Mouse (Mus musculus) embryonic facial prominence, embryonic 12.5 days (tissue): ENCODE data around the gene Irgc1. TPM values are rescaled to one million over a fixed set of nuclear protein-coding genes. Genes with fewer than 3 reads are reported as not detected.

Experiments used
- ATAC-seq: fragments of 200-750 bp; cut with Nextera tagmentation; 2 replicates; pipeline ENCODE4 v1.8.0; 2017; ENCODE audit not compliant: insufficient number of reproducible peaks, insufficient read depth, low FRiP score, low TSS enrichment
- H3K27ac ChIP-seq: fragments of 300-500 bp; sonication (generic); 2 replicates; pipeline ENCODE4 v1.5.1; 2016; ENCODE audit warnings: mild to moderate bottlenecking
- H3K27me3 ChIP-seq: fragments of 300-500 bp; sonication (generic); 2 replicates; pipeline ENCODE4 v1.6.1; 2016; ENCODE audit warnings: mild to moderate bottlenecking, moderate library complexity
- H3K36me3 ChIP-seq: fragments of 300-500 bp; sonication (generic); 2 replicates; pipeline ENCODE4 v1.6.1; 2016; ENCODE audit warnings: mild to moderate bottlenecking
- H3K4me1 ChIP-seq: fragments of 300-500 bp; sonication (generic); 2 replicates; pipeline ENCODE4 v1.6.1; 2016
- H3K4me2 ChIP-seq: fragments of 300-500 bp; sonication (generic); replicated peaks from 2 replicates; pipeline ENCODE4 v1.6.1; 2016; ENCODE audit warnings: mild to moderate bottlenecking, moderate library complexity
- H3K4me3 ChIP-seq: fragments of 300-500 bp; sonication (generic); 2 replicates; pipeline ENCODE4 v1.5.1; 2016; ENCODE audit warnings: mild to moderate bottlenecking
- H3K9ac ChIP-seq: fragments of 300-500 bp; sonication (generic); 2 replicates; pipeline ENCODE4 v1.6.1; 2016; ENCODE audit warnings: mild to moderate bottlenecking, moderate library complexity
- H3K9me3 ChIP-seq: fragments of 300-500 bp; sonication (generic); 2 replicates; pipeline ENCODE4 v1.6.1; 2016; ENCODE audit warnings: mild to moderate bottlenecking, moderate library complexity
- WGBS: fragments of 180-500 bp; shearing (Covaris S2); methylation state at CpG from one replicate; pipeline ENCODE4 v1.1.7; 2016; 5-methylcytosine and 5-hydroxymethylcytosine counted together
- polyA plus RNA-seq: library from polyadenylated mRNA; unstranded; fragments of >200 nt; fragmentation: Nextera tagmentation; extraction: Ambion mirVana; gene quantifications from 2 replicates; pipeline ENCODE4 v1.2.1, GENCODE M21; 2016

Irgc1 gene
- polyA plus RNA-seq, 1 experiment from 2014 or later = not detected

- Histone ChIP-seq H3K9ac (no peak overlapping the region), H3K36me3 (no peaks in the 10 kb centered on the region), H3K4me1 (no peaks in the 10 kb centered on the region), H3K4me2 (no peak overlapping the region), H3K4me3 (no peak overlapping the region), H3K27me3 (peaks cover 16% of the 10 kb centered on the region), H3K9me3 (peaks cover 7% of the 10 kb centered on the region; the same call in 1 of the 2 replicates), H3K27ac (no peak overlapping the region)
- WGBS = 95% methylated on average over 15 of the region's 15 CpGs
- no peak for ATAC-seq
Measured at GRCm38 (mm10) chr7:24430551-24431345, 21.3 kb downstream of the Irgc1 start.

- Histone ChIP-seq H3K4me1 (no peaks in the 10 kb centered on the region), H3K4me3 (no peak overlapping the region), H3K4me2 (no peak overlapping the region), H3K27me3 (peaks cover 16% of the 10 kb centered on the region), H3K9me3 (peaks cover 7% of the 10 kb centered on the region; the same call in 1 of the 2 replicates), H3K36me3 (no peaks in the 10 kb centered on the region), H3K9ac (no peak overlapping the region), H3K27ac (no peak overlapping the region)
- 73% methylated on average over 16 of the region's 16 CpGs for WGBS
- ATAC-seq = no peak
Measured at GRCm38 (mm10) chr7:24429413-24430112, 22.5 kb downstream of the Irgc1 start.

GRCm38 (mm10) chr7:24428725-24429124 is 23.4 kb downstream of the Irgc1 start:
- WGBS = 83% methylated on average over 5 of the region's 5 CpGs
- H3K27ac ChIP-seq = no peak overlapping the region
- no peak overlapping the region for H3K4me3 ChIP-seq
- no peak for ATAC-seq
- no peak overlapping the region for H3K4me2 ChIP-seq
- H3K9me3 ChIP-seq = peaks cover 7% of the 10 kb centered on the region; the same call in 1 of the 2 replicates
- peaks cover 13% of the 10 kb centered on the region; the same call in 1 of the 2 replicates for H3K27me3 ChIP-seq
- no peaks in the 10 kb centered on the region for H3K36me3 ChIP-seq
- no peak overlapping the region for H3K9ac ChIP-seq
- no peaks in the 10 kb centered on the region for H3K4me1 ChIP-seq

GRCm38 (mm10) chr7:24427168-24427567 is 24.9 kb downstream of the Irgc1 start:
- Histone ChIP-seq H3K4me3 (no peak overlapping the region), H3K4me1 (no peaks in the 10 kb centered on the region), H3K27ac (no peak overlapping the region), H3K9me3 (peaks cover under 1% of the 10 kb centered on the region; the same call in 1 of the 2 replicates), H3K27me3 (peaks cover 2% of the 10 kb centered on the region; the same call in 1 of the 2 replicates), H3K9ac (no peak overlapping the region), H3K4me2 (no peak overlapping the region), H3K36me3 (no peaks in the 10 kb centered on the region)
- no peak for ATAC-seq
- WGBS = 91% methylated on average over 8 of the region's 8 CpGs

- Histone ChIP-seq H3K27ac (no peak overlapping the region), H3K36me3 (peaks cover 11% of the 10 kb centered on the region), H3K9ac (no peak overlapping the region), H3K4me2 (no peak overlapping the region), H3K4me3 (no peak overlapping the region), H3K4me1 (no peaks in the 10 kb centered on the region), H3K27me3 (no peaks in the 10 kb centered on the region), H3K9me3 (no peaks in the 10 kb centered on the region)
- 77% methylated on average over 9 of the region's 9 CpGs for WGBS
- ATAC-seq = no peak
Measured at GRCm38 (mm10) chr7:24425919-24426318, 26.2 kb downstream of the Irgc1 start.

GRCm38 (mm10) chr7:24423956-24424732 is 28.0 kb downstream of the Irgc1 start:
- ATAC-seq = no peak
- Histone ChIP-seq H3K27me3 (no peaks in the 10 kb centered on the region), H3K4me2 (no peak overlapping the region), H3K9me3 (no peaks in the 10 kb centered on the region), H3K4me3 (no peak overlapping the region), H3K36me3 (peaks cover 20% of the 10 kb centered on the region), H3K27ac (no peak overlapping the region), H3K4me1 (no peaks in the 10 kb centered on the region), H3K9ac (no peak overlapping the region; the same call in 1 of the 2 replicates)
- WGBS = 92% methylated on average over 12 of the region's 12 CpGs

- no peak overlapping the region for H3K4me2 ChIP-seq
- no peak overlapping the region for H3K4me3 ChIP-seq
- H3K36me3 ChIP-seq = peaks cover 20% of the 10 kb centered on the region
- WGBS = 89% methylated on average over 15 of the region's 15 CpGs
- no peaks in the 10 kb centered on the region for H3K27me3 ChIP-seq
- H3K9ac ChIP-seq = no peak overlapping the region
- ATAC-seq = no peak
- H3K27ac ChIP-seq = no peak overlapping the region
- H3K9me3 ChIP-seq = no peaks in the 10 kb centered on the region
- no peaks in the 10 kb centered on the region for H3K4me1 ChIP-seq
Measured at GRCm38 (mm10) chr7:24423107-24423763, 28.9 kb downstream of the Irgc1 start.

GRCm38 (mm10) chr7:24422251-24422650 is 29.8 kb downstream of the Irgc1 start:
- Histone ChIP-seq H3K36me3 (peaks cover 22% of the 10 kb centered on the region), H3K9ac (no peak overlapping the region; the same call in 1 of the 2 replicates), H3K27ac (no peak overlapping the region), H3K4me2 (no peak overlapping the region), H3K9me3 (no peaks in the 10 kb centered on the region), H3K4me3 (no peak overlapping the region), H3K4me1 (no peaks in the 10 kb centered on the region), H3K27me3 (no peaks in the 10 kb centered on the region)
- 87% methylated on average over 8 of the region's 8 CpGs for WGBS
- no peak for ATAC-seq

- Histone ChIP-seq H3K4me2 (no peak overlapping the region), H3K4me1 (no peaks in the 10 kb centered on the region), H3K9ac (no peak overlapping the region; the same call in 1 of the 2 replicates), H3K9me3 (no peaks in the 10 kb centered on the region), H3K4me3 (no peak overlapping the region), H3K27ac (no peak overlapping the region), H3K27me3 (no peaks in the 10 kb centered on the region), H3K36me3 (peaks cover 28% of the 10 kb centered on the region)
- 79% methylated on average over 7 of the region's 7 CpGs for WGBS
- ATAC-seq = no peak
Measured at GRCm38 (mm10) chr7:24421648-24422047, 30.4 kb downstream of the Irgc1 start.

GRCm38 (mm10) chr7:24419579-24419978 is 32.5 kb downstream of the Irgc1 start:
- Histone ChIP-seq H3K27me3 (no peaks in the 10 kb centered on the region), H3K4me3 (no peak overlapping the region), H3K36me3 (peaks cover 34% of the 10 kb centered on the region), H3K4me2 (no peak overlapping the region), H3K9ac (no peak overlapping the region), H3K9me3 (no peaks in the 10 kb centered on the region), H3K4me1 (no peaks in the 10 kb centered on the region), H3K27ac (no peak overlapping the region)
- 83% methylated on average over 8 of the region's 8 CpGs for whole genome bisulfite sequencing
- no peak for ATAC-seq

- Histone ChIP-seq H3K27ac (no peak overlapping the region), H3K36me3 (peaks cover 26% of the 10 kb centered on the region), H3K4me2 (no peak overlapping the region), H3K4me3 (no peak overlapping the region), H3K4me1 (no peaks in the 10 kb centered on the region), H3K9me3 (no peaks in the 10 kb centered on the region), H3K9ac (no peak overlapping the region), H3K27me3 (no peaks in the 10 kb centered on the region)
- no peak for ATAC-seq
- WGBS = 81% methylated on average over 7 of the region's 7 CpGs
Measured at GRCm38 (mm10) chr7:24415261-24415660, 36.8 kb downstream of the Irgc1 start.
